Mouse (Mus musculus) left cerebral cortex, adult 6 months (tissue): ENCODE measurements around the gene Mpg. TPM values are rescaled to one million over a fixed set of nuclear protein-coding genes. Genes with fewer than 3 reads are reported as not detected.

Experiments
- long read RNA-seq, 2 experiments: library from polyadenylated mRNA; unstranded; transcript quantifications; one replicate each; pipeline ENCODE4 v2.0.0; 2019 to 2020
- polyA plus RNA-seq: library from polyadenylated mRNA; unstranded; fragments of <200 nt; fragmentation: Nextera tagmentation; gene quantifications from 2 replicates; pipeline ENCODE4 v1.2.3, GENCODE M21; 2021

Mpg gene
- 18.0 and 19.3 TPM in 2 replicates for polyA plus RNA-seq
- long read RNA-seq, experiment 1, transcript Mpg-201 (4 exons, 1,737 nt) = major isoform, 52 of 99 reads
- long read RNA-seq, experiment 1, partial matches to known transcripts = 8 of 99 reads
- long read RNA-seq, experiment 1, other reads (novel, unspliced or antisense) = 37 of 99 reads
- long read RNA-seq, experiment 2, transcript Mpg-201 (4 exons, 1,737 nt) = major isoform, 23 of 34 reads
- long read RNA-seq, experiment 2, partial matches to known transcripts = 1 of 34 reads
- long read RNA-seq, experiment 2, other reads (novel, unspliced or antisense) = 9 of 34 reads

DNA sequence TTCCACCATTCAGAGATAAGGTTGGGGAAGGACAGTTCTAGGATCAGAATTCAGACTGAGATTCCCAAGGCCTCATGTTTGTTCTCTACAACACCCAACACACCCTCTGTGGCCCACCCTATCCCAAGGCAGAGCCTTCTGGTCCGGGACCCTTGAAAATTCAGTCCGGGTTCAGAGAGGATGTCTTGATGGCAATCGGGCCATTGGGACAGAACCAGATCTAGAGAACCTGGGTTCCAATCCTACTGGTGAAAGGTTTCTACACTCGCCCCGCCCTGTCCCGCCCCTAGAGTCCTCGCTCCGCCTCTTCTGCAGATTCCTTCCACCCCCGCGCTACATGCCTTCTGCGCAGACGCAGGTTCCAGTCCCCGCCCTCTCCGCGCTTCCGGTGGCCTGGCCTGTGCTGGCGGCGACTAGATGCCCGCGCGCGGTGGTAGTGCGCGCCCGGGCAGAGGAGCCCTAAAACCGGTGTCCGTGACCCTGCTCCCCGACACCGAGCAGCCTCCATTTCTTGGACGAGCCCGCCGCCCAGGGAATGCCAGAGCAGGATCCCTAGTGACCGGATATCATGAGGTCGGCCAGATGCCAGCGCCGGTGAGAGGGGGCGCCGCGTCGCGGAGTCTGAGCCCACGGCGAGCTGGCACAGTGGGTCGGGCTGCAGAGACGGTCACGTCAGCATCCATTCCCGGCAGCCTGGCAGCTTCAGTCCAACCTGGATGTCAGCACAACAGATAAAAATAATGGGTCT lies at the start of gene Mpg:
Mpg (plus strand) TSS at position 382 of the 748 bp plus-strand sequence.

DNA sequence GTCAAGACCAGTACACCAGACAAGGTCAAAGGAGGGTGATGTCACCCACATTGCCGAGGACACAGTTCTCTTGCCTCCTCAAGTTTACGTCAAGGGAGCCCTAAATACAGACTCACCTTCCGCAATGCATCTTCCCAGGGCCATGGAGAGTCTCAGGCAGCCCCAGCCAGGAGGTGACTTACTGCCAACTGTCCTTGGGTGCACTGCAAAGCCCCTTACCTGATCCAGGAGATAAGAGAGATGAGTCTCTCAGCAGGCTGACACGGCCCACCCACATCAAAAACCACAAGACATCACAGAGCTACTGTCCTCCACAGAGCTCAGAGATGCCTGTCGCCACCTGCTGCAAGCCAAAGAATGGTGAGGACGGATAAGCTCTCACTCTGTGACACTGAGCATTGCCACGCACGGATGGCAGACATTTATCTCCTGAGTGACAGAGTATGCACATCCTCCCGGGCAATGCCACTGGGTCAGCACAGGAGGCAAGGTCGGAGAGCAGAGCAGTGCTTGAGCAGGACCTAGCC lies 26.2 kb upstream of the Mpg start, which contains the start of gene Il9r:
Il9r (minus strand) TSS at position 205 of the 527 bp plus-strand sequence.

DNA sequence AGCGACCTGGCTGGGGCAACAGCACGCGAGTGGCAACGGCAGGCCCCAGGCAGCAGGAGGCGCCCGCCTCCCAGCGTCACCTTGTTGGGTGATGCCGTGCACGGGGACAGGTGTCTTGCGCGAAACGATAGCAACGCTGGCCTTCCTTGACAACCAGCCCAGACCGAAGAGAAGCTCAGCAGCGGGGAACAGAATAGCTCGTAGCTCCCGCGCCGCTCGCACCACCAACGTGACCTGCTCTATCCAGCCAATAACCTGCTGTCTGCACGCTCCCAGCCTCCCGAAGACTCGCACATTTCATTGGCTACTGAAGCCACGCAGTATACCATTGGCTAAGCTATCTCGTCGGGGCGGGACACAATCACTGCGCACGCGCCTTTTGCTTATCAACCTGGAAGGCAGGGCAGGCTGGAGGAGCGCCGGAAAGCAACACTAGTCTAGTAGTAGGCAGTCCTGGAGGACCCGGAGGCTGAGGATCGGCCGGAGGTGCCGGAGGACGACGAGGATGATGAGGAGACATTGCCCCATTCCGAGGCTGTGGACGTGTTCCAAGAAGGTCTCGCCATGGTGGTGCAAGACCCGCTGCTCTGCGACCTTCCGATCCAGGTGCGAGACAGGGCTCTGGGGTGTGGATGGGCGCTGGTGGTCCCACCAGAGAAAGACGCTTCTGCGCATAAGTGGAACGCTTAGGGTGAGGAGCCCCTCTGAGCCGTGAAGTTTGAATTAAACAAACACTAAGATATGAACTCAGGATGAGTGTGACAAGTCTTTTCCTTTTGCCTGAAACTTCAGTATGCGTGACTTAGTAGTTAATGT lies 21.0 kb upstream of the Mpg start, which contains the start of gene Snrnp25:
Snrnp25 (plus strand) TSS at position 358 of the 816 bp plus-strand sequence.

DNA sequence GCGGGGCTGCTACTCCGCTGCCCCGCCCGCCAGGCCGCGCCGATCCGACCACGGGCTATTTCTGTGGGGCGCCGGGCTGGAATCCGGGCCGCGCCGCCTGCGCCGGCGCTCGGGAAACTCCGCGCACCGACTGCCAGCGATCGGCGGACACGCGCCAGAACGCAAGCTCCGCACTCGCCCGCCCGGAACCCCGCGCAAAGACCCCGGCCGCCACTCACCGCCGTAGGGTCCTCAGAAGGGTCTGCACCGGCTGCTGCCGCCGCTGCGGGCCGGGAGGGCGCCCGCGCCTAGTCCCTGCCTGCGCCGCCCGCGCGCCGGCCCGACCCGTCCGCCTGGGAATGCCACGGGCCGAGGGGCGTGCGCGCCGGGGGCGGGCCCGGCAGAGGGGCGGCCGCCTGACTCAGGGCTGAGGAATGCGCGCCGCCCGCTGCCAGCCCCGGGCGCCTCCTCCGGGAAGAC lies 4.3 kb upstream of the Mpg start, which contains the start of gene Rhbdf1:
Rhbdf1 (minus strand) TSS at position 350 of the 459 bp plus-strand sequence.

GRCm38 (mm10) chr11:32267188-32267884 lies 41.0 kb downstream of the Mpg start, which contains the start of gene Nprl3:
Gene Nprl3 (minus strand): TSS chr11:32267707.

GRCm38 (mm10) chr11:32276347-32276746 lies 50.0 kb downstream of the Mpg start, which contains the start of gene Hba-x:
Gene Hba-x (plus strand): TSS chr11:32276400.

Other genes with a start within 250 kb of the Mpg start
- gene Nsg2, start 226.0 kb upstream of the Mpg start, polyA plus RNA-seq = 154 and 161 TPM in 2 replicates
- gene Il9r, start 26.2 kb upstream of the Mpg start, polyA plus RNA-seq = not detected in 2 replicates
- 71.7 and 72.2 TPM in 2 replicates for gene Snrnp25, start 21.1 kb upstream of the Mpg start, polyA plus RNA-seq
- gene Rhbdf1, start 4.2 kb upstream of the Mpg start, polyA plus RNA-seq = 1.9 and 4.5 TPM in 2 replicates
- 40.5 and 44.3 TPM in 2 replicates for gene Nprl3, start 41.2 kb downstream of the Mpg start, polyA plus RNA-seq
- not detected in 2 replicates for gene Hba-x, start 49.9 kb downstream of the Mpg start, polyA plus RNA-seq
- gene Hba-a1, start 57.0 kb downstream of the Mpg start, polyA plus RNA-seq = 7.7 and 17.6 TPM in 2 replicates
- gene Hbq1b, start 60.5 kb downstream of the Mpg start, polyA plus RNA-seq = 0.65 TPM in 1 of 2 replicates, not detected in the other
- 17.7 and 48.7 TPM in 2 replicates for gene Hba-a2, start 70.0 kb downstream of the Mpg start, polyA plus RNA-seq
- gene Hbq1a, start 73.6 kb downstream of the Mpg start, polyA plus RNA-seq = 1.4 and 2.0 TPM in 2 replicates
- 1.2 and 2.1 TPM in 2 replicates for gene Sh3pxd2b, start 121.3 kb downstream of the Mpg start, polyA plus RNA-seq
- gene Ubtd2, start 228.9 kb downstream of the Mpg start, polyA plus RNA-seq = 7.5 and 10.9 TPM in 2 replicates